Mouse (Mus musculus) neural tube, embryonic 14.5 days (tissue): ENCODE measurements at regions not wholly inside any gene's neighbourhood (a gene's known extent, or its start where the extent isn't known, plus 50 kb on each side); places are given as distances from the start of the nearest gene placed in this dataset.

Source experiments
- ATAC-seq: fragments of 200-750 bp; cut with Nextera tagmentation; 2 replicates; pipeline ENCODE4 v1.8.0; 2017; ENCODE audit warnings: low read depth, mild to moderate bottlenecking, moderate TSS enrichment, moderate library complexity
- H3K27ac ChIP-seq: fragments of 300-500 bp; sonication (generic); 2 replicates; pipeline ENCODE4 v1.5.1; 2014; ENCODE audit warnings: low read depth, mild to moderate bottlenecking, control low read depth, low read length, moderate library complexity, mixed read lengths
- H3K27me3 ChIP-seq: fragments of 300-500 bp; sonication (generic); 2 replicates; pipeline ENCODE4 v1.6.1; 2014; ENCODE audit warnings: low read length; ENCODE audit not compliant: control insufficient read depth, insufficient read depth
- H3K36me3 ChIP-seq: fragments of 300-500 bp; sonication (generic); 2 replicates; pipeline ENCODE4 v1.6.1; 2014; ENCODE audit warnings: low read length, mixed read lengths; ENCODE audit not compliant: control insufficient read depth, insufficient read depth
- H3K4me1 ChIP-seq: fragments of 300-500 bp; sonication (generic); 2 replicates; pipeline ENCODE4 v1.6.1; 2014; ENCODE audit warnings: low read length; ENCODE audit not compliant: control insufficient read depth, insufficient read depth
- H3K4me2 ChIP-seq: fragments of 300-500 bp; sonication (generic); 2 replicates; pipeline ENCODE4 v1.6.1; 2014; ENCODE audit warnings: mild to moderate bottlenecking, low read depth, low read length, control low read depth
- H3K4me3 ChIP-seq: fragments of 300-500 bp; sonication (generic); 2 replicates; pipeline ENCODE4 v1.5.1; 2014; ENCODE audit warnings: low read depth, low read length, control low read depth, mixed read lengths
- H3K9ac ChIP-seq: fragments of 300-500 bp; sonication (generic); replicated peaks from 2 replicates; pipeline ENCODE4 v1.6.1; 2014; ENCODE audit warnings: low read depth, mild to moderate bottlenecking, control low read depth, low read length, mixed read lengths
- H3K9me3 ChIP-seq: fragments of 300-500 bp; sonication (generic); 2 replicates; pipeline ENCODE4 v1.6.1; 2016; ENCODE audit warnings: low read length; ENCODE audit not compliant: control insufficient read depth
- whole genome bisulfite sequencing: fragments of 180-500 bp; shearing (Covaris S2); extraction: QIAGEN DNeasy Blood & Tissue Kit; methylation state at CpG from one replicate; pipeline ENCODE4 v1.1.7; 2014; 5-methylcytosine and 5-hydroxymethylcytosine counted together

- no peaks in the 10 kb centered on the region for H3K9me3 ChIP-seq
- no peak overlapping the region for H3K27ac ChIP-seq
- no peak for ATAC-seq
- no peaks in the 10 kb centered on the region for H3K4me1 ChIP-seq
- WGBS: 81% methylated on average over 2 of the region's 2 CpGs
- no peak overlapping the region for H3K4me2 ChIP-seq
- H3K36me3 ChIP-seq: no peaks in the 10 kb centered on the region
- H3K9ac ChIP-seq: no peak overlapping the region
- no peaks in the 10 kb centered on the region for H3K27me3 ChIP-seq
- no peak overlapping the region for H3K4me3 ChIP-seq
These were observed 108.2 kb upstream of the B3gat1 start for GRCm38 (mm10) chr9:26625171-26625937.

GRCm38 (mm10) chr9:26632891-26633650, 100.5 kb upstream of the B3gat1 start:
- no peak for ATAC-seq
- Histone ChIP-seq H3K9ac (no peak overlapping the region), H3K27ac (no peak overlapping the region), H3K27me3 (no peaks in the 10 kb centered on the region), H3K36me3 (no peaks in the 10 kb centered on the region), H3K4me3 (no peak overlapping the region), H3K4me1 (no peaks in the 10 kb centered on the region), H3K4me2 (no peak overlapping the region), H3K9me3 (no peaks in the 10 kb centered on the region)
- WGBS: 92% methylated on average over 8 of the region's 8 CpGs

GRCm38 (mm10) chr9:26635211-26635610, 98.3 kb upstream of the B3gat1 start:
- no peak overlapping the region for H3K4me3 ChIP-seq
- no peak for ATAC-seq

GRCm38 (mm10) chr9:26638586-26638985, 94.9 kb upstream of the B3gat1 start:
- Histone ChIP-seq H3K9me3 (no peaks in the 10 kb centered on the region), H3K36me3 (no peaks in the 10 kb centered on the region), H3K4me3 (no peak overlapping the region), H3K27me3 (no peaks in the 10 kb centered on the region), H3K4me2 (no peak overlapping the region), H3K27ac (no peak overlapping the region), H3K9ac (no peak overlapping the region), H3K4me1 (no peaks in the 10 kb centered on the region)
- ATAC-seq: no peak
- WGBS: 89% methylated on average over 2 of the region's 2 CpGs

More at GRCm38 (mm10) chr9:26635211-26635610, 98.3 kb upstream of the B3gat1 start:
- Histone ChIP-seq H3K4me1 (no peaks in the 10 kb centered on the region), H3K27ac (no peak overlapping the region), H3K9me3 (no peaks in the 10 kb centered on the region), H3K4me2 (no peak overlapping the region), H3K27me3 (no peaks in the 10 kb centered on the region), H3K36me3 (no peaks in the 10 kb centered on the region), H3K9ac (no peak overlapping the region)

- no peak overlapping the region for H3K4me2 ChIP-seq
- H3K9me3 ChIP-seq: no peaks in the 10 kb centered on the region
- H3K27ac ChIP-seq: no peak overlapping the region
- H3K36me3 ChIP-seq: no peaks in the 10 kb centered on the region
- no peaks in the 10 kb centered on the region for H3K27me3 ChIP-seq
- no peak overlapping the region for H3K9ac ChIP-seq
- WGBS: 81% methylated on average over 2 of the region's 2 CpGs
- no peak for ATAC-seq
- no peak overlapping the region for H3K4me3 ChIP-seq
- no peaks in the 10 kb centered on the region for H3K4me1 ChIP-seq
These were observed 91.2 kb upstream of the B3gat1 start for GRCm38 (mm10) chr9:26642302-26642701.

GRCm38 (mm10) chr9:26642831-26643230, 90.7 kb upstream of the B3gat1 start:
- no peak for ATAC-seq
- WGBS: 89% methylated on average over 4 of the region's 4 CpGs
- H3K9me3 ChIP-seq: no peaks in the 10 kb centered on the region

GRCm38 (mm10) chr9:26649506-26649905, 84.0 kb upstream of the B3gat1 start:
- H3K36me3 ChIP-seq: no peaks in the 10 kb centered on the region
- H3K4me2 ChIP-seq: no peak overlapping the region
- H3K27me3 ChIP-seq: no peaks in the 10 kb centered on the region
- H3K9me3 ChIP-seq: no peaks in the 10 kb centered on the region
- no peaks in the 10 kb centered on the region for H3K4me1 ChIP-seq
- 83% methylated on average over 7 of the region's 7 CpGs for WGBS
- no peak overlapping the region for H3K9ac ChIP-seq
- H3K27ac ChIP-seq: no peak overlapping the region
- H3K4me3 ChIP-seq: no peak overlapping the region
- no peak for ATAC-seq

More at GRCm38 (mm10) chr9:26642831-26643230, 90.7 kb upstream of the B3gat1 start:
- H3K4me1 ChIP-seq: no peaks in the 10 kb centered on the region
- H3K9ac ChIP-seq: no peak overlapping the region
- H3K4me3 ChIP-seq: no peak overlapping the region
- no peaks in the 10 kb centered on the region for H3K36me3 ChIP-seq
- no peak overlapping the region for H3K27ac ChIP-seq
- H3K4me2 ChIP-seq: no peak overlapping the region
- H3K27me3 ChIP-seq: no peaks in the 10 kb centered on the region

GRCm38 (mm10) chr9:26652920-26653319, 80.6 kb upstream of the B3gat1 start:
- no peaks in the 10 kb centered on the region for H3K36me3 ChIP-seq
- H3K27me3 ChIP-seq: no peaks in the 10 kb centered on the region
- no peak overlapping the region for H3K27ac ChIP-seq
- no peak overlapping the region for H3K4me3 ChIP-seq
- H3K4me1 ChIP-seq: no peaks in the 10 kb centered on the region
- 35% methylated on average over 1 of the region's 1 CpGs for WGBS
- no peak overlapping the region for H3K4me2 ChIP-seq
- no peak for ATAC-seq
- H3K9ac ChIP-seq: no peak overlapping the region
- no peaks in the 10 kb centered on the region for H3K9me3 ChIP-seq

GRCm38 (mm10) chr9:26659366-26659765, 74.2 kb upstream of the B3gat1 start:
- no peak for ATAC-seq
- Histone ChIP-seq H3K4me1 (no peaks in the 10 kb centered on the region), H3K4me2 (no peak overlapping the region), H3K9me3 (no peaks in the 10 kb centered on the region), H3K27me3 (no peaks in the 10 kb centered on the region), H3K27ac (no peak overlapping the region), H3K4me3 (no peak overlapping the region), H3K36me3 (no peaks in the 10 kb centered on the region), H3K9ac (no peak overlapping the region)
- WGBS: 67% methylated on average over 2 of the region's 2 CpGs
